Mouse (Mus musculus): ENCODE measurements around the gene Cux2.

Gene Cux2

GRCm38 (mm10) chr5:121916813-121917212 lies 133.1 kb downstream of the Cux2 start:
- peak; percentile 40 for DNase-seq (ENCODE audit: low read depth)

DNA sequence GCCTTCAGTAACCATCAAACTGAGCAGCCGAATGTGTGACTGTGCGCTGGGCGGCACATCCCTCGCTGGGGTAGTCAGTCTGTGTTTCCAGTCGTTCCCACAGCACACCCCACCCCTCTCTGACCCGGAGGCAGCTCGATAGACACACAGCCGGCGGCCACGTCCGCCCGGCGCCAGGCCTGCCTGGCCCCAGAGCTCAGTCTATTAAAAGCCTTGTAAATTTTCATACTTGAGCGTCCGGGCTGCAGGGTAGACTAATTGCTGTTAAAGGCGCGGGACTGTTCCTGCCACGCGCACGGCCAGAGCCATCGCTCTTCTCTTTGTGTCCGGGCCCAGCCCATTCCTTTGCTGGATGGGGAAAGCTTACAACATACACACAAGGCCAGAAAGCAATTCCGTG lies 135.9 kb downstream of the Cux2 start:
- no peak for DNase-seq (ENCODE audit: low read depth)

GRCm38 (mm10) chr5:121909226-121909985 lies 140.5 kb downstream of the Cux2 start:
- no peak for DNase-seq (ENCODE audit: low read depth)

DNA sequence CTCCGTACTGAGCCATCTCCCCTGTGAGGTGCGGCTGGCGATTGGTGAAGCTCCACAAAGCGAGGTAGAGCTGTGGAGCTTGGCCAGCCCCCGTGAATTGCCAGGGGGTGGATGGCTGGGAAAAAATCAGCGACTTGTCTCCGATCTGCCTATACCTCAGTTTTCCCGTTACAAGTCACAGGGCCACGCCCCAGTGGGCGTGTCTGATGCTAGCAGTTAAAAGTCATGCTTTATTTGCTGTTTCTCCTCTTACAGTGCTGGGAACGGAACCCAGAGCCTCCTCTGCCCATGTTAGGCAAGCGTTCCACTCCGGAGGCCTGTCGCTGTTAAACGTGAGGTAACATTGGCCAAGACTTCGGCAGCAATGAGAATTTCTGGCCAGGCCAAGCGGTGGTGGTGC lies 144.2 kb downstream of the Cux2 start:
- no peak for DNase-seq (ENCODE audit: low read depth)

DNA sequence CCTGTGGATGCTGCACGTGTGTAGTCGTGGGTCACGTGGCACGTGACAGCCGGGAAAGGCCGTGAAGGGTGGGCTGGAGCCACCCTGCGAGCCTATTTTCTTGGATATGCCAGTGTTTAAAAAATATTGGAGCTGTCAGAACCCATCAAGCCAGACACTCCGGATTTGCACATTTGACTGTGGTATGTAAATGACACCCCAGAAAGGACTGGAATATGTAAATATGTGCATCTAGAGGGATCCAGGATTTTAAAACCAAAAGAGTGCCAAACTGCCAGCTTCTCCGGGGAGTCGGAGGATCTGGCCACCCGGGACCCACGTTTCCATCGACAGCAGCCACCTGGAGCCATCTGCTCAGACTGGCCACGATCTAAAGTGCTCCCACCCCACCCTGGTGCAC lies 145.1 kb downstream of the Cux2 start:
- DNase-seq (ENCODE audit: low read depth): no peak

DNA sequence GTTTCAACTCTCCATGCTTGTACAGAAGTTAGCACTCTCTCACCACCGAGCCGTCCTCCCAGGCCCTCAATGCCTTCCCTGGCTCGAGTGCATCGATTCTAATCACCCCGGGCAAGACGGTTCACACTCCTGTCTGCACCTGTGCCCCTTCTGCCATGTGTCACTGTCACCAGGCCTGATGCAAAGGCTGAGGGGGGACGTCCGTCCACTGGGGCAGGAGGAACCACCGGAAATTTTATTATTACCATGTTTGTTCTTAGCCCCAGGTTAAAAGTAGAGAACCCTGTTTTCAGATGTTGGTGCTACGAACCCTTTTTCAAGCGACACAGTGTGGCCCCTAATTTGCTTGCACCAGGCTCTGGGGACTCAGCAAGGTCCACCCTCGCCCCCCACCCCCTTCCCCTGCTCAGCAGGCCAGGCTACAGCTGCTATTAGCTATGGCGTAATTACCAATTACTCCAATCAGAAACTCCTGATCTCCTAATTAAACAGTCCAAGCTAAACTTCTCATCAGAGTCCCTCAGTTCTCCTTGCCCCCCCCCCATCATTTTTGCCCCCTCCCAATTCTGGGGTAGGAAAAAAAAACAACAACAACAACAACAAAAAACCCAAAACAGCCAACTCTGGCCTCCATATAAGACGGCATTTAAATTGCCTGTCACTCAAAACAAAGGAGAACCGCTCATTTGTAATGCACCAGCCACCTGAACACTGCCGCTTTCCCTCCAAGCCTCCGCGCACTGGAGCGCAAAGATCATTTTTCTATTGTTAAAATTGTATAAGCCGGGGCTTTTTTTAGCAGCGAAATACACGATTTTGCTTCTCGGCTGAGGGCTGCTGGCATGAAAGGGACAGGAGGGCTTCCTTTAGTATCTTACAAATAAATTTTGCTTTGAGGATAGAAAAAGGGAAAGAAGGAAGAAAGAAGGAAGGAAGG lies 146.8 kb downstream of the Cux2 start:
- no peak for DNase-seq (ENCODE audit: low read depth)

DNA sequence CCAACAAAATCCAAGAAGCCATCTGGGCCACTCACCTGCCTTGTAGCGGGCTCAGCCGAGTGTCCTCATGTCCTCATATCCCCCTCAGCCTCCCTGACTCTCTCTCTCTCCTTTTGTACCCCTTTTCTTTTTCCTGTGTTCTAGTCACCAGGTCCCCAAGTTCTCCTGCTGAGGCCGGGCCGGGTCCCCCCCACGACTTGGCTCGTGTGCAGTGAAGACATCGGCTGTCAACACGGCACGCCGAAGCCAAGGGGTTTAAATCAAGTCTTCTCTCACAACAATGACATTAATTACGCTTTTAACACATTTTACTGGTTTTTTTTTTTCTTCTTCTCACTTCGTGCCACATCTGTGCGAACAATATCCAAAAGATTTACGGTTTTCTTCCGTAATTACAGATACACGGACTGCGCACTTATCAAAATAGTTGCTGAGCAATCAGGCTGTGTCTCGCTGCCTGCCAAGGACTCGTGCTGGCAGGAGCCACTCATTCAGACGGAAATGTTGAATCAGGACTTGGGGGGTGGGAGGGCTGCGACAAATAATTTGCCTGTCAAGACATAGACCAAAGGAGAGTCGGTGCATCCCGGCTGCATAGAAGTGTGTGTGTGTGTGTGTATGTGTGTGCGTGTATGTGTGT lies 154.7 kb downstream of the Cux2 start:
- no peak for DNase-seq (ENCODE audit: low read depth)

- DNase-seq (ENCODE audit: low read depth): no peak
Measured at GRCm38 (mm10) chr5:121894647-121895046, 155.3 kb downstream of the Cux2 start.

GRCm38 (mm10) chr5:121893581-121893980 lies 156.3 kb downstream of the Cux2 start:
- peak; percentile 20 for DNase-seq (ENCODE audit: low read depth)

DNA sequence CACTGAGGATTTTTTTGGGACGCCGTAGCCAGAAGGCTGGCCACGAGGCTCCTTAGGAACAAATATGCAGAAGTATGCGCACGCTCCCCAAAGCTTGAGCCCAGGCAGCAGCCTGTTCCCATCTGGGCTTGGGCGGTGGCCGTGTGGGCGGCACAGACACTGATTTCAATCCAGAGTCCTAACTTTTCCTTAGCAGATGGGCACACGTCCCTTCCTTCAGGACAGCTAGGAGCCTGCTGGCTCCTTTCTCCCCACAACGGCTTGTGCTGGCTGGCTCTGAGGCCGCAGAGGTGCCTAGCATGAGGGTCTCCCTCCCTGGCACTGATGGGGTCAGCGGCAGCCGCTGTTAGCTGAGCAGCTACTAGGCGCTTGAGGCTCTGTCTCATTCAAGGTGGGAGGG lies 157.6 kb downstream of the Cux2 start:
- DNase-seq (ENCODE audit: low read depth): no peak

- no peak for DNase-seq (ENCODE audit: low read depth)
Measured at GRCm38 (mm10) chr5:121890925-121891324, 159.0 kb downstream of the Cux2 start.

DNA sequence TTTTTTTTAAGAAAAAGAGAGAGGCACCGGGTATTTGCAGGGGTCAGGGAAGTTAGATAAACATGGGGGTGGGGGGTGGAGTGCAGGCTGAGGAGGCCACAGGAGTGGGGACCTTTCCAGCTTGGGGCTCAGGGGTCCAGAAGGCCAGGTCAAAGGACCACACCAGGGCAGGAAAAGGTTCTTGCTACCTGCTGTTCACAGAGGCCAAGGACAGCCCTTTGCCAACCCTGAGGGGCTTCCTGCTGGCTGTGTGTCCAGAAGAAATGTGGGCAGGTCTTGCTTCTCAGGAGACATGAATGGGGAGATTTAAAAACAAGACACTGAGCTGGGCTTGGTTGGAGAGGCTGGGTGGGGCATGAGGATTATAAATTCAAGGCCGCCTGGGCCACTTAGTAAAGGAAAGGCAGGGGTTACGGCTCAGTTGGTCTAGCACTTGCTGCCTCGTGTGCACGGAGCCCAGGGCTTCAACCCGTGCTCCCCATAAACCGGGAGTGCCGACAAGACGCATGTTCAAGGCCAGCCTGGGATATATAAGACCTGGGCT lies 160.0 kb downstream of the Cux2 start:
- no peak for DNase-seq (ENCODE audit: low read depth)

DNA sequence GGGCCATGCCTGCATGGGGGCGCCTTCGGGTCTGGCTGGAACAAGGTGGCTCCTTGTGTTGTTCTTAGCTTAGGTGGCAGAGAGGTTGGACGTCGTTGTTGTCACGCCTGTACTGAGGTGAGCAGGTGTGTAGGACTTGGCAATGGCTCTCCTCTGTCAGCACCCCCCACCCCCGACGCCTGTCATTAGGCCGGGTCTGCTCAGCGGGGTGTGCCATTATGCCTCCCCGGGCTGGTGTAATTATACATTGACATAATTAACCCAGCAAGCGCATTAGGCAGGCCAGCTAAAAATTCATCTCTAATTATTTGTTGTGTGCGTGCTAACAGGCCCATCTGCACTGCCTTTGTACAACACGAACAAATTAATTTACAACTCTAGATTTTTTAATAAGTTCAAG lies 160.5 kb downstream of the Cux2 start:
- DNase-seq (ENCODE audit: low read depth): no peak

DNA sequence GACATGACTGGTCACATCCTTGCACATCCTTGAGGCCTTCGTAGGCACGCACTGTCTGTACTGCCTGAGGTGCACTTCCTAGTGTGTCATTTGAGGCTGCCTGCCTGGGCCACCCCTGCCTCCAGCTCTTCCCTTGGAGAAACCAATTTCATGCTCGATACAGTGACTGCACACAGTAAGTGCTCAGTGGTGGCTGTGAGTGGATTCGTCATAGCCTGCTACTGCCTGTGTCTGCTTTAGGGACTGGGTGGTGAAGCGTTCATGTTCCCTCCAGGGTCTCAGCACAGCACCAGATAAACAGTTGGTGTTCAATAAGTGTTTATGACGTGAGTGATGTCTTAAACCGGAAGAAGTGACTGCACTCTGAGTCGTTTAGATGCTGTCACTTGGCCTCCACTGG lies 166.5 kb downstream of the Cux2 start:
- no peak for DNase-seq (ENCODE audit: low read depth)

GRCm38 (mm10) chr5:121879211-121879610 lies 170.7 kb downstream of the Cux2 start:
- DNase-seq (ENCODE audit: low read depth): peak; percentile 60

DNA sequence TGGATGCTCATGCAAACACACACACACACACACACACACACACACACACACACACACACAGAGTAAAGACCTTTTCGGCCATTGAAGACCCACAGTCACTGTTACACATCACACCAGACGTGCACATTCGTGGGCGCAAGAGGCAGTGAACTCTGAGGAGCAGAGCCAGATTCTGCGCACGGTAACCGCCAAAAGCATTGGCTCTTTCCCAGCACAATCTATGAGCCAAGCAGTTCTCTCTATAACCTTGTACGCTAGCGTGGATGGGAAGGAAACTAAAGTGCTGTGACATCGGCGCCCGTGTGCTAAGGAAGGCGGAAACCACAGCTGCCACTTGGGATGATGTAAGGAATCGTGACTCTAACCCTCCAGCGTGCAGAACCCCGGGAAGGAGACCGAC lies 171.2 kb downstream of the Cux2 start:
- peak; percentile 21 for DNase-seq (ENCODE audit: low read depth)

DNA sequence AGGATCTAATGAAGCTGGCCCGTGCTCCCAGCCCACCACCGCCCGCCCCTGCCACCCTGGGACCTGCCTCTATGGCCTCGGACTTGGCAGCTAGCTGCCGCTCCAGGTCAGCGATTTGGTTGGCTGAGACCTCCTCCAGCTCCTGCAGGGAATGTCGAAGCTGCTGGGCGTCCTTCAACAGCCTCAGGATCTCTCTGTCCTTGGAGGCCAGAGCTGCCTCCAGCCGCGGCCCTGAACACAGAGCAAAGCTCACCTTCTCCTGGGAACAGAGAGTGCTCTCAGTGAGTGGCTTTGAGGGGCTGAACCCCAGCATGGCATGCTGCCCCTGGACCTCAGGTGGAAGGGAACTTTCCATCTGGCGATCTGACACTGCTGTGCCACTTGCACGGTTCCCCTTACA lies 173.0 kb downstream of the Cux2 start:
- no peak for DNase-seq (ENCODE audit: low read depth)

DNA sequence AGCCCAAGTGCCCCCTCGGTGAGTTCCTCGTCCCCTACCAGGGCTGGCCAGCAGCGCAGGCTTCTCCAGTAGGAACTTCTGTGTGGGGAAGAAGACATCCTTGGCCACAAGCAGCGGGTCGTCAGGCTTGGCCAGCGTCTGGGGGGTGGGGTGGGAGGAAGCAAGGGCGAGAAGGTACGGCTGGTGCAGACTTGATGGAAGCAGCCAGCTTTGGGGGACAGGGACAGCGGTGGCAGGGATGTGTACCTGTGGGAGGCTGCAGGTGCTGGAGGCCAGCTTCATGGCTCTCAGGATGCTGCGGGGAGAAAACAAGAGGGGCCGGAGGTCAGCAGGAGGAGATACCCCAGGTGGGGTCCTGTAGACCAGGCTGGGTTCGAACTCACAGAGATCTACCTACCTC lies 174.9 kb downstream of the Cux2 start:
- DNase-seq (ENCODE audit: low read depth): no peak

GRCm38 (mm10) chr5:121872158-121872557 lies 177.7 kb downstream of the Cux2 start:
- DNase-seq (ENCODE audit: low read depth): peak; percentile 70

GRCm38 (mm10) chr5:121871515-121872030 lies 178.3 kb downstream of the Cux2 start:
- peak; percentile 43 for DNase-seq (ENCODE audit: low read depth)

DNA sequence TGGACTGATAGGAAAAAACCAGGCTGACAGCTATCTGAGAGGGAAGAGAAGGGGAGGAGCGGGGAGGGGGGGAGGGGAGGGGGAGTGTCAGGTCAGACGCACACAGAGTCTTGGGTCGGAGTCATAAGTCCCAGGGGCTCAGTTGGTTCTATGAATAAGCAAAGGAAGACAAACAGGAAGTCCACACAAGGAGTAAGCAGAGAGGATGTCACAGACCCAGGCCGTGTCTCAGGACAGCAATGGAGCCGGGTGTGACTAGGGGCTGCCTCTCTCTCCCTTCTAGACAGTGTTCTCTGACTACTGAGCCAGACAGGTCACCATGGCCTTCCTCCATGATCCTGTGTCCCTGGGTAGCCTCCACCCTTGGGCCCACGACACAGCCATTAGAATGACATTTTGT lies 179.1 kb downstream of the Cux2 start:
- DNase-seq (ENCODE audit: low read depth): peak; percentile 40

- DNase-seq (ENCODE audit: low read depth): peak; percentile 14
Measured at GRCm38 (mm10) chr5:121867963-121868362, 181.9 kb downstream of the Cux2 start.

All from 416B (cell line).